12 mouse cellular contexts compared by ENCODE assay signal in the genomic region with DNA sequence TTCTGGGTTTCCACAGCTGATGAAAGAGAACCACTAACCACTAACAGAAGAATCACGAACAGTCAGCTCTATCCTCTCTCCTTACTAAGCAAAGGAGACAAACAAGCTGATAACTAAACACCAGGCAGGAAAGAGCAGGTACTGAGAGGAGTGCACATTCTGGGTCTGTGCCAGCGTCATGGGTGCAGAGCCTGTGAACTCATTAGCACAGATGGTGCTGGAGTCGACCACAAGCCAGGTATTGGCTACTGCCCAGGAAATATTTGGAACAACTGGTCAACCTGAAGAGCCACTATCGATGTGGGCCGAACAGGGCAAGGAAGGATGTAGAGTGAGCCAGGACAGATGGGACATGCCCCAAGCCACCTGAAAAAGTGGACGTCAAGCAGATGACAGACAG. TPM values are rescaled to one million over a fixed set of nuclear protein-coding genes. Genes with fewer than 3 reads are reported as not detected.
DNase-seq lines count a peak whose midpoint lies in the region; TF ChIP-seq lines count a peak whose summit lies in the region.
"Had no signal": no experiment of that assay in that cellular context is flagged by ENCODE, and none has a peak within 500 bp of the region (broad histone marks: within the 10 kb centered on the region; RNA-seq: fewer than 3 reads in every experiment).

No protein-coding gene starts in this region.

- intact Hi-C loops in gastrocnemius, postnatal 36 days (cut with DNase I): no loop called here

- no peak for TF ChIP-seq CTCF in brain, embryonic 14.5 days (IDR thresholded peaks at IDR 0.05; ENCODE audit: borderline replicate concordance, extremely low read depth, insufficient read depth, insufficient read length)

- TF ChIP-seq POLR2A in brain, embryonic 14.5 days (IDR thresholded peaks at IDR 0.05; ENCODE audit: borderline replicate concordance, extremely low read depth, insufficient read depth, insufficient read length, poor library complexity, severe bottlenecking): no peak

- DNase-seq in kidney, postnatal 25 days: peak; percentile 3 to 46
- DNase-seq in kidney, adult 18-20 months: no peak
- peak; percentile 48 for DNase-seq in brain, embryonic 14.5 days (ENCODE audit: low read depth)
- peak; percentile 91 for DNase-seq in cerebellum, adult 18-20 months
- peak; percentile 89 to 94 for DNase-seq in cerebellum, postnatal 25 days
- no peak for DNase-seq in gastrocnemius, postnatal 36 days
- no peak for DNase-seq in neural tube, embryonic 10.5 days (ENCODE audit: extremely low spot score, low spot score)
- DNase-seq: adrenal gland, adult 2 months; heart, postnatal 4 days; lung, adult 2 months had no signal

RNA-seq across cellular contexts. Expression of a gene that starts 50.2 kb away (rescaled TPM):
- polyA plus RNA-seq in brain, embryonic 14.5 days (2012; rRNA removed): 19.7 and 37.6 TPM in 2 replicates
- total RNA-seq in gastrocnemius, postnatal 36 days (2021): under 1 TPM in 1 of 2 experiments, not detected in 1; 0.37 TPM
- total RNA-seq: granulocyte monocyte progenitor cell, adult 5-6 weeks had no signal
- polyA plus RNA-seq: C2C12 had no signal

Comparison
In these comparisons a context has a peak if more than half of its experiments do, and no peak if none do; other contexts are left out.
1. DNase-seq: peak in kidney, postnatal 25 days (2 of 2), brain, embryonic 14.5 days (single experiment), cerebellum, adult 18-20 months (2 of 2) and cerebellum, postnatal 25 days (2 of 2); none in kidney, adult 18-20 months (single experiment), gastrocnemius, postnatal 36 days (0 of 2) and neural tube, embryonic 10.5 days (single experiment).